Mouse (Mus musculus) adrenal gland, adult 8-10 months (tissue): ENCODE measurements around the gene Grk2. TPM values are rescaled to one million over a fixed set of nuclear protein-coding genes. Genes with fewer than 3 reads are reported as not detected.
A peak's percentile ranks its signal among the peaks of the same experiment; 100 is the strongest.

Source experiments
- DNase-seq: peaks from one replicate; pipeline ENCODE4 v3.0.0; 2022
- total RNA-seq, 4 experiments: library from RNA; stranded (reverse); gene quantifications; 2 replicates each; pipeline ENCODE4 v1.2.4; 2022

Gene Grk2
- total RNA-seq: 10 to 100 TPM; 42.3 to 71.6 (median 53.0) TPM

DNA sequence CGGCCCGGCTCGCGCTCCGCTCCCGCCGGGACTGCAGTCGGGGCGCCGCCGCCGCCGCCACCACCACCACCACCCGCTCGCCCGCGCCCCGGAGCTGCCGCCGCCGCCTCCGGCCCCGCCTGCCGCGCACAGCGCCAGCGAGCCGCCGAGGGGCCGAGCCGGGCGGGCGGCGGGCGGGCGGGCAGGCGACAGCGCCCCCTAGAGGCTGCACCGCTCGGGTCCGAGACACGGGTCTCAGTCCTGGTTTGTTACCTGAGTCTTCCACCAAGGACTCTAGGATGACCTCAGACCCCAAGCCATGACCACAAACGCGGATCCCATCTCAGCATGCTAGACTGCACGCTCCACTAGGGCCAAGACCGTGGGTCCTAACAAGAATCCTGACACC lies at the start of gene Grk2:
Gene Grk2, minus strand, starts transcription at position 33 of the 388 bp plus-strand sequence.
- DNase-seq: peak; percentile 62

DNA sequence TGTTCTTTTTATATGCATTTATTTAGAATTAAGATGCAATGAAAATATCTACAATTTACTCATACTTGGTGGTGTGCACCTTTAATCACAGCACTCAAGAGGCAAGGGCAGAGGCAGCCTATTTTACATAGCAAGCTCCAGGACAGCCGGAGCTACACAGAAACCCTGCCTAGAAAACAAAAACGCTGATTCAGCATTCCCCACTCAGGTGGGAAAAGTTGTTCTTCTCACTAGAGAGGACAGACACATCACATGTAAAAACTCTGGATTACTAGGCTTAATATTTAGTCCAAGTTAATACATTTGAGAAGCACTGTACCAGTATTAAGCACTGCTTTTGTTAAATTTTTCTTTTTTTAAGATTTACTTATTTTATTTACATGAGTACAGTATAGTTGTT lies 43.4 kb upstream of the Grk2 start:
- DNase-seq: no peak

DNA sequence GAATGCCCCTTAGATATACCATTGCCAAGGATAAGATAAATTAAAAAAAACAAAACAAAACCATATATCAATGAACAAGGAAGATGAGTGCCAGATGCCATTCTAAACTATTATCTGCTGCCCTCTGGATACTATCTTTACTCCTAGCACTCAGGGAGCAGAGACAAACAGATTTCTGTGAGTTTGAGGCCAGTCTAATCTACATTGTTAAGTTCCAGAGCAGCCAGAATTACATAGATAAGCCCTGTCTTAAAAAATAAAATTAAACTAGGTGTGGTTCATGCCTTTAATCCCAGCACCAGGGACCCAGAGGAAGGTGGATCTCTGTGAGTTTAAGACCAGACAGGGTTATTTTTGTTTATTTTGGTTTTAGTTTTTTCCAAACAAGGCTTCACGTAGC lies 40.5 kb upstream of the Grk2 start:
- no peak for DNase-seq

DNA sequence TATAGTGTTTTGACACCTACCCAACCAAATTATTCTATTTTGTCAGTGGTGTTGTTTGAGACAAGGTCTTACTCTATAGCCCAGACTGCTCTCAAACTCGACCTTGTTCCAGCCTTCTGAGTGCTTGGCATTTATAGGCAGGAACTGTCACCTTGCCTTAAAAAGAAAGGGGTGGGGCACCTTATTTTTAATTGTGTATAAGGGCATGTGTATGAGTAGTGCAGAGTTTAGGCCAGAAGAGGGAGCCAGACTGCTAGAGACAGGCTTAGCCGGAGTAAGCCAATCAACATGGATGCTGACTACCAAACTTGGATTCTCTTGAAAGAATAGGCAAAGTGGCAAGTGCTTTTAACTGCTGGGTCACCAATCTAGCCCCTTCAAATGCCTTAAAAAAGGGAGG lies 32.1 kb upstream of the Grk2 start:
- DNase-seq: no peak

DNA sequence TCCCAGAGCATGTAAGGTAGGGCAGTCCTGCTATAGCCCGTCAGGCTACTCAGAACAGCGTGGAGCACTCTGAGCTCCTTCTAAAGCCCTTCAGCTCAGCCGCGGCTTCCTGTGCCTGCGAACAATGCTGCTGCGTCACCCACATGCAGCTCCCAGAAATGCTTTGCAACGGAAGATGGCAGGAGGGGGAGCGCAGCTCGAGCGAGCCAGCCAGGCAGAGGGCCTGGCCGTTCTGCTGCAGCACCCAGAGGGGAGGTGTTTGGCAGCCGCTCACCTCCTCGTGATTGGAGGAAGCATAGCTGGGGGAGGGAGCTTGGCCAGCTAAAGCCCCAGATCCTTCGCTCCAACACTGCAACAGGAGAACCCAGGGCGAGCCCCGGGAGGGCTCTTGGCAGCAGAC lies 27.8 kb upstream of the Grk2 start:
- DNase-seq: peak; percentile 95

DNA sequence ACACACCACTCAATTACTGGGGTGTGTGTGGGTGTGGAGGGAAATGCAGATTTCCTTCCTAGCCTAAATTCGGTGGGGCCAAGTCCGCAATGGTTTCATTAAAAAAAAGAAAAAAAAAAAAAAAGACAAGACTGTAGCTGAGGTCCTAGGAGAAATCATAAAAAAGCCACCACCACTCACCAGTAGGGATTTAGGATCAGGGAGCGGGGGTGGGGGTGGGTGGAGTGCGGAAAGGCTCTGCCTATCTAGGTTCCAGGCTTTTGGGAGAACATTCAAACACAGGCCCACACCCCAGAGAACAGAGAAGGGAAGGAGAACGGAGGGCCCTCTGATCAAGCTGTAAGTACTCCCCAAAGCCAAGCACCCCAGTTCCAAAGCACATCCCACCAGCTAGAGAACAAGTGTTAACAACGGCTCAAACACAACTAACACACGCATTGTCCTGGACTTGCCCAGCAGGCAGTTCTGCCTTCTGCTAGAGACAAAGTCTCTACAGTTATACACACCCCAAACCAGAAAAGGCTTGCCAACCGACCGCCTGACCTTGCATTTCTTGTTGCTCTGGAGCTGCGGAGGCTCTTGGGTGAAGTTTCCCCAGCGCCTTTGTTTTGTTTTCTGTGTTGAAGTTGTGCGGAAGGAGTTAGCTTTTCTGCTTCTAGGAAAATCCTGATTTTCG lies 27.2 kb upstream of the Grk2 start:
- no peak for DNase-seq

DNA sequence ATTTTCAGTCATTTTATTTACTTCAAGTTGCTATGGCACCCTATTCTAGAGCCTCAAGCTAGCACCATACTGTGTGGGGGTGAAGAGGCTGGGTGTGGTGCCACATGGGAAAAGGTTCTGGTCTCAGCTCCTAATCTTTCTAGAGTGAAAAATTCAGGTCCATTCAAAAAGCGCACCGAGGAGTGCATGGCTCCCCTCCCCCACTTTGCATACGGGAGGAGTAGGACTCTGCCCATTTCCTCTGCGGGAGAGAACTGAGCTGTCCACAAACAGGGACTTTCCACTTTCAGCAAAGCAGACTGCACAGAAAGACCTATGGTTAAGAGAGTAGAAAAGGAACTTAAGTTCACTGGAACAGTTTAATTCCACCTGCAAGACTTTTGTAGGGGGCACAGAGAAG lies 26.6 kb upstream of the Grk2 start:
- peak; percentile 52 for DNase-seq

DNA sequence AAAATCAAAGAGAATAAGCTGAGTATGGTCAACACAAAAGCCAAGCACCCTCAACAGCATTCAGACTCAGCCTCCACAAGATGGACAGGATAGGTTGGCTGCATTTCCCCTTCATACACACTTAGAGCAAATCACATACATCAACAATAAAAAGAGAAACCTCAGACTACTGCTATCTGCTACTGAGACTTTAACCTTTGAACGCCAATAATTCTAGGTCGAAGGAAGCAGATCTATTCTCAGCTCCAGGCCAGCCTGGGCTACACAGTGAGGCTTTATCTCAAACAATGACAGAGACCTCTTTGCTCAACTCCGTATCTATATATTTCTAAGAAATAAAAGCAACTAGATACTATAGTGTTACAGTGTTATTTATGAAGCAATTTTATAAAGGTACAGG lies 25.3 kb upstream of the Grk2 start:
- DNase-seq: no peak

DNA sequence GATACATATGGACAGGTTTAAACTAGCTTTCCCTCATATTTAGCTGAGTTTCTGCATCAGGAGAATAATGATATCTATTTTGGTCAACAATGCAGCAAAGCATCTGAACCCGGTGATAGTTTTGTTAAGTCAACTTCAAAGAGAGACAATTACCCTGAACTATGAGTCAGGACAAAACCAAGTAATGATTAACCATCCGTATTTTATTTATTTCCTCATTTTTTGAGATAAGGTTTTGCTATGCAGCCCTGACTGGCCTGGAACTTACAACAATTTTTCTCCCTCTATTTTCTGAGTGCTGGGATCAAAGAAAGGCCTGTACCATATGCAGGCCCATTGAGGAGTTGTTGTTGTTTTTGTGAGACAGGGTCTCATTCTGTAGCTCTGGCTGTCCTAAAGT lies 24.6 kb upstream of the Grk2 start:
- no peak for DNase-seq

DNA sequence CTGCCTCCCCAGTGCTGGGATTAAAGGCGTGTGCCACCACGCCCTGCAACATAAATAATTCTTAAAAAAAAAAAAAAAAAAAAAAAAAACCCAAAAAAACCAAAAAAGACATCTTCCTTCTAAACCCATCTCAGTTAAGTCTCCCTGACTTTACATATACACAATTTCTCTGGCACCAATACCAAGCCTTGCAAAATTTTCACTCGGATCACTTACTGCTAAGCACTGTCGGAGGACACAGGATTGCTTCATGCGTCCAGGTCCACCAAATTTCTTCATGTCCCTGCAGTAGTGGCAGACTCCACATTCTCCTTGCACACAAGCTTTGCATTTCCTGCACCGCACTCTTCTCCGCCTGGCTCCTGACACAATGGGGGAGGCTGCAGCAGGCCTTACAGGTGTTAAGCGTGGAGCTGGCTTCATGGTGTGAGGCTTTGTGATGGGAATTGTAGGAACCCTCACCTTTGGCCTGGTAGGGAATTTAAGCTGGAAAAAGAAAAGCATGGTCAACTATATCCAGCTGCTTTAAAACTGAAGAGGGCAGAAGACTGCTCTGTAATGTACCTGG lies 22.8 kb upstream of the Grk2 start:
- no peak for DNase-seq

DNA sequence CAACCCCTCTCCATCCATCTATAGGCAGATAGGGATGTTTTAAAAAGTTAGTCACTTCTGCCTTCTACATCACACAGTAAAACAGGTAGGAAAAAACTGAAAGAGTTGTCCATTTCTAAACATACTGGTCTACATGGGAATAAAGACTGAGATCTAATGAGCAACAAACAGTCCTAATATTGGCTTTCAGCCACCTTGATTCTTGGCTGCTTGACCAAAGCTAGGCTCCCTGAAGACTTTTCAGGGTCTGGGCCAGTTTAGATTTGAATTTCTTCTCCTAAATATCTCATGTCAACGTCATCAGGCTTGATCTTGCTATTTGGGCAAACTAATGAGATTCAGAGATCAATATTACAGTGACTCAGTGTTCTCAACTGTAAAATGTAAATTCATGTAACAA lies 20.9 kb upstream of the Grk2 start:
- no peak for DNase-seq

DNA sequence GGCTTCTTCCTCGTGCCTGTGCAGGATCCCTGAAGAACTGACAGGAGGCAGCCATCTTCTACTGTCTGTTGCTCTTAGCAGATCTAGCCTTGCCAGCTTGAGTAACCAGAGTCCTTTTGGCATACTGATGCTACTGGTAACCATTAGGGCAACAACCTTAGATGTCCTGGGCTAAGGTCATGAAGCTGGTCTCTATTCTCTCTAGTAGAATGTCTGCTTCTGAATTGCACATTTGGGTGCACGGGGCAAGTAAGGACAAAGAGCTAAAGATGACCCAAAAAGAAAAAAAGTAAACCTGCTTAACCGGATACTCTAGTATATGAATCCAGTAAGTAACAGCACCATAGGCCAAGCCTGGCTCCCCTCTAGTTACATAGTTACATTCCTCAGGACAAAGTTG lies 20.1 kb upstream of the Grk2 start:
- DNase-seq: no peak

DNA sequence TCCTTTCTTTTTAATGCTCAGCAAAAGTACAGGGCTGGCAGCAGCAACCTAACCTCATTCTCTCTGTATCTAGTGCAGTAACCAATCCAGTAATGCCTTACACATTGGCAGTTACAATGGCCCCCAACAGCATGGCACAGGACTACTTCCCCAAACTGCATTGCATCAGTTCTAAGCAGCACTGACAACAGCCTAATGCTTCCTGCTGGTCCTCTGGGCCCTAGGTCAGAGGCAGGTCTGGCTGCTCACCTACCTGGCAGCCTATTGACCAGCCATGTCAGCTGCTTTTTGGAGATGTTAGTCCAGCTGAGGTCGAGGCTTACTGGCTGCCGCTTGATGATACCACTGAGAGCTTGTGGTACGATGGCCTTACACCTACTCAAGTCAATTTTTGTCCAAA lies 16.1 kb upstream of the Grk2 start:
- DNase-seq: no peak

DNA sequence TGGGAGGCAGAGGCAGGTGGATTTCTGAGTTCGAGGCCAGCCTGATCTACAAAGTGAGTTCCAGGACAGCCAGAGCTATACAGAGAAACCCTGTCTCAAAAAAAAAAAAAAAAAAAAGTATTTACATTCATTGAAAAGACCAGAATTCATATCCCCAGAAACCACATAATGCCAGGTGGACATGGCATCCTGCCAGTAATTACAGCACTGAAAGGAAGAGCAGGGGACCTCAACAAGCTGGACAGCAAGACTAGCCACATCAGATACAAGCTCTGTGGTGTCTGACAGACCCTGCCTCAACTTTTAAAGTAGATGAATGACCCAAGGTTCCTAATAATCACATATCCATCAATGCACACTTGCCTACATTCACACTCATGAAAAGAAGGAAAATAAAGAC lies 15.6 kb upstream of the Grk2 start:
- no peak for DNase-seq

DNA sequence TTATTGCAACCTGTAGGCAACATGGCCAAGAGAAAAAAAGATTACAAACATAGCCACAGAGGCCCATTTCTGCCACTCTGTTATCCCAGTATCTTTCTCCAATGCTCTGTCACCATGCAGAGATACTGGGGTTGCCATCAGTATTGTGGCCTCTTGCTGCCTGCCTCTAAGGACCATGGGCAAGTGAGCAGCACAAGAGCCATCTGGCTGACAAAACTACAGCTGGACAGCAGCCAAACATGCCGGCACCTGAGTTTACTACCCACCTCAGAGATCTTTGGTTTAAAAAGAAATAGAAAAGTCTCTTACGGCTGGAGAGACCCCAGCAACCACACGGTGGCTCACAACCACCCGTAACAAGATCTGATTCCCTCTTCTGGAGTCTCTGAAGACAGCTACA lies 13.2 kb upstream of the Grk2 start:
- no peak for DNase-seq

DNA sequence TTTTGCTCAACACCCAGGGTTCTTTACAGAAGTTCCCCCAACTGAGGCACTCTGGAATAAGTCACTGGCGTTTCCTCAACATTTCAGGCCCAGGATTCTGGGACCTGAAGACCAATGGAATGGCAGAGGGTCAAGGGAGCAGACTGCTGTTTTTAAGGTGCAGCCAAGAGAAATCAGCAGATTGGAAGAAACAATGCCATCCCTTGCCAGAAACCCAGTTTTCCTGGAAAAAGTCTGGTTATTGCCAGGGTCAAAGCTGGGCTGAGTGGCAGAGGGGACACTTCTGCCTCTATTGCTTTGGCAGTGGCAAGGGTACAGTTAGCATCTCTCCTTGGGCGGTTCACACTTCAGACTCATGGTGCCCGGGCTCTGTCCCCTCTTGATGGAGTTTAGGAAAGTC lies 11.2 kb upstream of the Grk2 start:
- no peak for DNase-seq

DNA sequence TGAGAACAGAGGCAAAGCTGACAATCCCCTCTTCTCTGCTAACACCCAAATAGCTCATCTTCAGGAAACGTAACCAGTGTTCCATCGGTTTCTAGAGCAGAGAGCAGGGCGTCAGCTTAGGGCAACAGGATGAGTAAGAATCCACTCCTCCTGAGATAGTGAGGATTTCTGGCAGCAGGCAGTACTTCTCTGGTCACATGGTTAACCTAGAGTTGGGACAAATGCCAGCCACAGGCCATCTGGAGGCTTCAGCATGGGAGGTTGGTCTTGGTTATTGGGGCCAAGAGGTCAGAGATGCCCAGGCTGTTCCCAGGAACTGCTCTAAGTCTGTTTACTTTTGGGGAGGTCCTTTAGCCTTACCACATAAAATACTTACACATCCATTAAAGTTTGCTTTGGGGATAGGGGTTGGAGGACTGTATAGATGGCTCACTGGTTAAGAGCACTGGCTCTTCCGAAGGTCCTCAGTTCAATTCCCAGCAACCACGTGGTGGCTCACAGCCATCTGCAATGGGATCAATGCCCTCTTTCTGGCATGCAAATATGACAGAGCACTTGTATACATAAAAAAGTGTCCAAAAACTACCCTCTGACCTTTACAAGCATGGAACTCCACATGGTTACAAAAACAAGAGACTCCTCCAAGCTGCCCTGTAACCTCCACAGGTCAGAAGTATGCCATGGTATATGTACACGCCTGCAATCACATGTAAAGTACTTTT lies 9.4 kb upstream of the Grk2 start:
- peak; percentile 67 for DNase-seq

DNA sequence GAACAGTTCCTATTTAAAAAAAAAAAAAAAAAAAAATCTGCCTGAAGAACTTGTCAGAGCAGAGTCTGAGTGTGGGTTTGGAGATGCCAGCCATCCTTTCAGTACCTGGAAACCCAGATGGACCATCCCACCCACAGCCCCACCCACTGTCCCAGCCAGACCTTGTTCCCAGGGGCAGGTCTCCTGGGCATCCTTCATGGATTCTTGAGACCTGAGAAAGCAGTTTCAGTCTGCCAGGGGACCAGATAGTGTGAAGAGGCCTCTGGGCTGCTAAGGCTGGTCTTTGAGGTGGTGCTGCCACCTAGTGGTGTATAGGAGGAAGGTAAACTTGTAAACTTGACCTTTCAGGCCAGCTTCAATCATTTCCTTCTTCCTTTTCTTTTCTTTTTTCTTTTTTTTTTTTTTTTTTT lies 3.8 kb upstream of the Grk2 start:
- no peak for DNase-seq

DNA sequence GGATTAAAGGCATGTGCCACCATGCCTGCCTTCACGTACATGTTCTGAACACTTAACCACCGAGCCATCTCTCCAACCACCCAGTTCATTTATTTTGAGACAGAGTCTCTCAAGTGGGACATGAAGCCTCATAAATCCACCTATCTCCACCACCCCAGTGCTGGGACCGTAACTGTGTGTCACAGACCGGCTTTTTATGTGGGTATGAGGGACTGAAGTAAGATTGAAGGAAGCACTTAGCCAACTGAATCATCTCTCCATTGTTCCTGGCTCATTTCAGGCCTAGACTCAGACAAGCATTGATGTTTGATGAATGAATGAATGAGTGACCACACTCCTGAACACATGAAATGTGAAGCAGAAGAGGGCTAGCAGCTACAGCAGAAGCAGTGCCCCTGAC lies 3.3 kb upstream of the Grk2 start:
- DNase-seq: no peak

DNA sequence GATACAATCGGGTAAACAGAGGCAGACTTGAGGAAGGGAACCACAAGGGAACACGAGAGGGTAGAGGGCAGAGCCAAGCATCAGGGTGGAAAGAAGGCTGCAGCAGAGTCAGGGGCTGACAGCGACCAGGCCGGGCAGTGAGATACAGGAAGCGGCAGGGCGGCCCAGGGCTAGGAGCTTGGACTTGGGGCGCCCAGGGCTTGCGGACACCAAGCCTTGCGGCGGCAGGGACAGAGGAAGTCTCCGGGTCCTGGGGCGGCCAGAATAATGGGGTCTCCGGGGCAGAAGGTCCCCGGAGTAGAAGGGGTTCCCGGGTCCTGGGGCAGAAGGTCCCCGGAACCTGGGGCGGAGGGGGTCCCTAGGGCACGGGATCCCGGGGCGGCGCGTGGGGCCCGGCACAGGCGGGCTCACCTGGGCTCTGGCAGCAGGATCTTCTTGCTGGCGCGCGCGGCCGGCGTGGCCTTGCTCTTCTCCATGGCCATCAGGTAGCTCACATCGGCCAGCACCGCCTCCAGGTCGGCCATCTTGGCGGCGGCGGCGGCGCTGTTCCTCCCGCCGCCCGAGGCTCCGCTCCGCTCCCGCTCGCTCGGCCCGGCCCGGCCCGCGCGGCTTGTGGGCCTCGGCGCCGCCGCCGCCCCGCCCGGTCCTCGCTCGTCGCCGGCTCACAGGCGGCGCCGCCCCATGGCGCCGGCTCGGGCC lies 382 bp downstream of the Grk2 start:
- peak; percentile 36 for DNase-seq

DNA sequence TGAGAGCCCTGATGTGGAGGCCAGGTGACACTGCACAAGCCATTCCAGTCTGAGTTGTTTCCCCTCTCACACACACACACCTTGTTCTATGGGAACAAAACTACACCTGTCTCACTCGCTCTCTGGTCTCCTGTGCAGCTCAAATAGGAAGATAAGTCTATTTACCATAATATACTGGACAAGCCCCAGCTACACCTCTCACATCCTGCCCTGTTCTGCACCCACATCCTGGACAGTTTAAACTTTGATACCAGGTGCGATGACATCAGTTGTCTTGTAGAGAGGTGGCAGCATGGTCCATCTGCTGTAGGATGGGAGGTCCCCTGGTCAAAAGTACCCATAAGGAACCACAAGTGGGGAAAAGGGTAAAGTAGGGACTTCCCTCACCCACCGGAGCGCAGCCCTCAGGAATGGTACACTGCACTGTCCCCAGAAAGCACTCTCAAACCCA lies 1.1 kb downstream of the Grk2 start:
- no peak for DNase-seq

DNA sequence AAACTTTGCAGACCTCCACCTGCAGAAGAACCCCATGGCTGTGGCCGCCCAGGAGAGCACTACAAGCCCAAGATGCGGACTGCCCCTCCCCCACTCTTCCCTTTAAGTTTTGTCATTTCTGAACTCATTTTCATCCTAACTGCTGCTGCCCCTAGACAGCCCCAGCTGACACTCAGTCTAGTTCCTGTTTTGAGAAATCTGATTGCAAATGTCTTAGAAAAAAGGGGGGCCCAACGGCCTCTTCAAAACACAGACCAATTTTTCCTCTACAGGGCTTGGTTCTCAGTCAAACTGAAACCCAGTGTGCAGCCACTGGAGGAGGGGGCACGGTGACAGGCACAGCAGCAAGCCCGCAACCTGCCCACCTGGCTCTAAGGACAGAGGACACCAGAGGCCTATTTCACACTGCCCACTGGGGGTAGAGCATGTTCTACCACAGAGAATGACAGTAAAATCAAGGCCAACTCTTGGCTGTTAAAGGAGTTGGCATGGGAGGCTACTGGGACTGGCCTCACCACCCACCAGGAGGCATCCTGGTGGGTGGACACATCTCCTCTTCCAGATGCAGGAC lies 1.7 kb downstream of the Grk2 start:
- no peak for DNase-seq

DNA sequence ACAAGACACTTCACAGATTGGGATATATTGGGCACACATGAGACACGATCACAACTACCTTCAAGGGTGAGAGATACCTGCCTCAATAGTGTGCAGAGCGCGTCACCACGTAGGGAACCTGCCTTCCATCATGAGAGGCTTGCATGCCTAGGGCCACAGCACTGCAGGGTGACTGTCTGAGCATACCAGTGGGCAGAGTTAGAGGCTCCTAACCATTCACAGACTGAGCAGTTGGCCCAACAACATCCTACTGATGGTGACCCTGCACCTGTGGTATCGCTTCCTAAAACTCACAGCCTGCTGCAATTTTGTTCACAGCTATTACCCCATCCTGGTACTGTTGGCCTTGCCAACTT lies 2.4 kb downstream of the Grk2 start:
- no peak for DNase-seq
